Mouse (Mus musculus): Measurements from ENCODE around the gene Slc1a4.
A peak's percentile ranks its signal among the peaks of the same experiment; 100 is the strongest.

The Slc1a4 gene

GRCm38 (mm10) chr11:20332561-20333514, at the start of gene Slc1a4:
TSS of gene Slc1a4 (minus strand) at chr11:20332713.
- peak; percentile 90 to 92 for DNase-seq (ENCODE audit: low spot score in 2 of 2)

DNA sequence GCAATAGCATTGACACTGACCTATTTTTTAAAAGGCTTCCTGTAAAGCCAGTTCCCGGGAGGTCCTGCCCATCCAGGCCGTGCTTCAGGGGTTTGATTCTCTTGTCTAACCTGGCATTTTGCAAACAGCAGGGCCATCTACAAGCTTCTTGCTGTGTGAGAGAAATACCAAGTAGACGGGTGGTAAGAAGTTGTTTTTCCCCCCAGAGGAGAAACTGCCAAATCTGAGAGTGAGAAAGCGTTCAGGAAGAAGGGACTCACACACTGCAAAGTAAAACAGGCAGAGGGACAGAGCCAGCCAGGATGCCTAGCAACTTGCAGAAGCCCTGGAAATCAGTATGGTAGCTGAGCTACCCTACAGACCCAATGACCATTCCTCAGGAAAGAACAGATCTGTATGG, 47.6 kb upstream of the Slc1a4 start:
- no peak for DNase-seq (ENCODE audit: low spot score in 2 of 2)

- DNase-seq (ENCODE audit: low spot score in 2 of 2), result no peak
These were observed 44.1 kb upstream of the Slc1a4 start for GRCm38 (mm10) chr11:20376642-20377041.

GRCm38 (mm10) chr11:20372616-20373211, 40.2 kb upstream of the Slc1a4 start:
- no peak for DNase-seq (ENCODE audit: low spot score in 2 of 2)

GRCm38 (mm10) chr11:20370486-20370885, 38.0 kb upstream of the Slc1a4 start:
- no peak for DNase-seq (ENCODE audit: low spot score in 2 of 2)

DNA sequence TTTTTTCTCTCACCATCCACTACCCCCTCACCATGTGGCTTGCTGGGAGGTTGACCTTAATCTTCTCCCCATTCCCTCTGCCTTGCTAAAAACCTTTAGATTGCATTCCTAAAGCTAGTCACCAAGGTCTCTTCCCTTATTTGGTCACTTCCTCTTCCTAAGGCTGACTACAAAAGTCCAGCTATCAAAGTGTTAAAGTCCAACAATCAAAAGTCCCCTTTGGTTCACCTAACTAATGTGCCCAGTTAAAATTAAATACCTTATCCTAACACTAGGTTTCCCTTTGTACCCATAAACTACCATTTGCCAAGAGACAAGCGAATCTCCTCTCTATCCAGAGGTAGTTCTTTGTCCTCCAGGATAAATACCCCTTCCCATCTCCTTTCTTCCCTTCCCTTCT, 33.9 kb upstream of the Slc1a4 start:
- no peak for DNase-seq (ENCODE audit: low spot score in 2 of 2)

GRCm38 (mm10) chr11:20361354-20361753, 28.8 kb upstream of the Slc1a4 start:
- DNase-seq (ENCODE audit: low spot score in 2 of 2), result no peak

GRCm38 (mm10) chr11:20357684-20358447, 25.4 kb upstream of the Slc1a4 start:
- DNase-seq (ENCODE audit: low spot score in 2 of 2), result no peak

- no peak for DNase-seq (ENCODE audit: low spot score in 2 of 2)
These were observed 16.0 kb upstream of the Slc1a4 start for GRCm38 (mm10) chr11:20348466-20348865.

GRCm38 (mm10) chr11:20347548-20347947, 15.0 kb upstream of the Slc1a4 start:
- peak in 1 of 2 experiments; percentile 53 for DNase-seq (ENCODE audit: low spot score in 2 of 2)

- no peak for DNase-seq (ENCODE audit: low spot score in 2 of 2)
These were observed 13.9 kb upstream of the Slc1a4 start for GRCm38 (mm10) chr11:20346369-20346768.

DNA sequence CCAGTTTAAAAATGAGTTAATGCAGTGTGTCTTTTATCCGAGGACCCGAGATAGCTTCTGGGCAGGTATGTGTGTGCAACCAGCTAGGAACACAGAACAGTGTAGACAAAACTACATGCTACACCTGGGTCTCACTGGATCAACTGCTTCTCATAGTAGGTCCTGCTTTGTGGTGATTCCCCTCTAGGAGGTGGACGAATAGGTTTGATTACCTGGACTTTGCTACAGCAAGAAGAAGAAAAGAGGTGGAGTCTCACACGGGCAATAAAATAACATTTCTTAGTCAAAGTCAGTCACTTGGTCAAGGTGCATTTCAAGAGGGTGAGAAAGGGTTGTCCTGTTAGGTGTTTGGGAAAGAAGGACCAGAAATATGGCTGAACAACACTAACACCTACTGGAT, 11.4 kb upstream of the Slc1a4 start:
- DNase-seq (ENCODE audit: low spot score in 2 of 2), result no peak

GRCm38 (mm10) chr11:20341598-20341997, 9.1 kb upstream of the Slc1a4 start:
- DNase-seq (ENCODE audit: low spot score in 2 of 2), result no peak

GRCm38 (mm10) chr11:20338703-20339102, 6.2 kb upstream of the Slc1a4 start:
- no peak for DNase-seq (ENCODE audit: low spot score in 2 of 2)

DNA sequence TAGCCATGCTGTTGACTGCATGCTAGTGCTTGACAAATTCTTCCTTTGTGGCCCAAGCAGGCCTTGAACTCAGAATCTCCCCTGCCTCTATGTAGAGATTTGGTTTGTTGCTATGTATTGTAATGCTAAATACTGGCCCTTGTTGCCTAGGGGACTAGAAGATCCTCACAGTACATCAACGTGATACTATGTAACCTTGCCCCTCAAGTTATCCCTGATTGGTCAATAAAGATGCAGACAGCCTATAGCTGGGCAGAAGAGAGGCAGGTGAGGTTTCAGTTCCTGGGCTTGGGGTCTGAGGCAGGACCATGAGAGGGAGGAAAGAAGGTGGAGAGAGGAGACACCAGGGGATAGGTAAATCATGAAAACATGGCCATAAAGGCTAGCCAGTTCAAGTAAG, 1.8 kb upstream of the Slc1a4 start:
- DNase-seq (ENCODE audit: low spot score in 2 of 2), result no peak

GRCm38 (mm10) chr11:20331690-20332537, 599 bp downstream of the Slc1a4 start:
- peak in 1 of 2 experiments; percentile 22 for DNase-seq (ENCODE audit: low spot score in 2 of 2)

DNA sequence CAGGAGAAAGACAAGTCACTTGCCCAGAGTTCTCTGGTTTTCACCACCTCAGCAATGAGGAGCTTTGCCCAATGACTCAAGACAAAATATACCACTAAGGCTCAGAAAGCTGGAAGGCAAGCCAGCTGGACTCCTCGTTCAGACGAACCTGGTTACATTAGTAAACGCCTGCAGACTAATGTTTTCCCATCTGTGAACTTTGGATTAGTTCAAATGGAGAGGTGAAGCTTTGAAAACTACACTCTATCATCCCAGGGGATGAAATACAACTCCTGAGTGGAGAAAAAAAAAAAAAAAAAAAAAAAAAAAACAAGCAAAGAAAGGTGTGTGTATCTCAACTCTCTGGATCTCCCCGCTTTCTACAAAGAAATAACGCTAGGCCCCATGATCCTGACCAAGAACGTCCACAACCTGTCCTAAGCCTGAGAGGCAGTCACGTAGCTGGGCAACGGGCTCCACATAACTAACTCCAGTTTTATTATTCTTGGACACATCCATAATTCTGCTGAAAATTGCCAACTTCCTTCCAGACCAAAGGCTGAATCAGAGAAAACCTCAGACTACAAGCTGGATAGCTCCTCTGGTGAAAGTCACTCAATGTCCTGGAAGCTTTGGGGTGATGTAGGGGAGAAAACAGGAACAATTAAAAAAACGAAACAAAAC, 1.4 kb downstream of the Slc1a4 start:
- no peak for DNase-seq (ENCODE audit: low spot score in 2 of 2)

DNA sequence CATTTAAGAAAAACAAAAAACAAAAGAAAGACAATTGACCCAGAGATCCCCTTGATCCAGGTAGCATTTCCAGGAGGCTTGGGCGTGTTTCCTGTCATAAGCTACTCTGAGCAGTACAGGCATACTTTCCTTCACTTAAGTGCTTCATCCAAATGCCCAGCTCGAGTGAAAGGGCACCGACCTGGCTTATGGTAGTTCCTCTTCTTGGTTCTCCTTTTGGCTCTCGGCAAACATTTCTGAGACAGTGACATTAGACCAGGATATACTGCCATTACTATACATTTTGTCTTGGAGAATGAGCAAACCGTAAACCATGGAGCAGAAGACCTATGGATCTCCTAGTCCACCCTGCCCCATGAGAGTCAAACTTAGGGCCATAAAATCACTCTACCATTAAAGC, 2.8 kb downstream of the Slc1a4 start:
- no peak for DNase-seq (ENCODE audit: low spot score in 2 of 2)

GRCm38 (mm10) chr11:20328771-20329170, 3.7 kb downstream of the Slc1a4 start:
- DNase-seq (ENCODE audit: low spot score in 2 of 2), result no peak

DNA sequence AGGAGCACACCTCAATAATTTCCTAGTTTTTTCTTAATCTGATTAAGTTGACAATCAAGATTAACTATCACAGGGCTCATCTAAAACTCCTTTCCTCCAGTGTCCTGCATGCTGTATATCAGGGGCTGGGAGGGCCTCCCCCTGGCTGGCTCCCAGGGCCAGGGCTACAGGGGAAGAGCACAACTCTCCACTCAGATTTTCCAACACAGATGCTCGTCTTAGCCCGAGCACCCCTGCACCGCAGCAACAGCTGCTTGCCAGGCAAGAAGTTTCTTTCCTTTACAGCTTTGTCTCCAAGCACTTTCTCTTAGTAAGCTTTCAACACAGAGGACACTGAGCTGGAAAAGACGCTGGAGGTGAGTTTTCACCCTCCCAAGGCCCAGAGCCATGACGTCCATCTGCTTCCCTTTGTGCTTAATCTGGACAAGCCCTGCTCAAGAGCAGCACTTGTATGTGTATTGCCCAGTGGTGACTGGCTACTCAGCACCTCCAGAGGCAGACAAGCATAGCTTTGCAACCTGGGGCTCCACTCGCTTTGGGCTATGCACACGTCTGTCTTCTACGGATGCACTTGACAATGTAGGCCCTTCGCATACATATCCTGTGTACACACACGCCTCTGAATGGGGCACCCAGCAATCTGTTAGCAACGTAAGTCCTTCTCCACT, 6.1 kb downstream of the Slc1a4 start:
- no peak for DNase-seq (ENCODE audit: low spot score in 2 of 2)

All from urinary bladder, postnatal 4 days (tissue).